Mouse (Mus musculus) spleen, adult 2 months (tissue): ENCODE data around the gene Rom1.

ENCODE experiments used
- CTCF ChIP-seq: fragments of 200-500 bp; IDR thresholded peaks from 2 replicates; pipeline ENCODE4 v1.5.1; 2011; ENCODE audit warnings: mild to moderate bottlenecking, inconsistent platforms; ENCODE audit not compliant: insufficient read depth, insufficient read length, insufficient replicate concordance; ENCODE audit errors: extremely low read depth
- POLR2A ChIP-seq: fragments of 200-500 bp; IDR thresholded peaks from 2 replicates; pipeline ENCODE4 v1.6.1; 2011; ENCODE audit warnings: low read depth, low read length, inconsistent platforms

GRCm38 (mm10) chr19:8945251-8945650 lies 16.1 kb upstream of the Rom1 start:
- TF ChIP-seq CTCF = no peak
- no peak for TF ChIP-seq POLR2A
